Mouse (Mus musculus): ENCODE measurements around the gene Insrr.
"Not testable (repeated sequence)": the region's sequence is repeated elsewhere in the genome, so short reads cannot be mapped to it uniquely, and the experiment has no call there.

Insrr gene

GRCm38 (mm10) chr3:87828435-87828834, 31.7 kb downstream of the Insrr start:
- no peak for DNase-seq (ENCODE audit: extremely low read depth, insufficient read length, low spot score)

GRCm38 (mm10) chr3:87829025-87829424, 32.3 kb downstream of the Insrr start:
- no peak for DNase-seq (ENCODE audit: extremely low read depth, insufficient read length, low spot score)

- DNase-seq (ENCODE audit: extremely low read depth, insufficient read length, low spot score) = no peak
These were observed 35.5 kb downstream of the Insrr start for GRCm38 (mm10) chr3:87832109-87832859.

GRCm38 (mm10) chr3:87833482-87833881, 36.7 kb downstream of the Insrr start:
- no peak for DNase-seq (ENCODE audit: extremely low read depth, insufficient read length, low spot score)

- no peak for DNase-seq (ENCODE audit: extremely low read depth, insufficient read length, low spot score)
These were observed 41.9 kb downstream of the Insrr start for GRCm38 (mm10) chr3:87838622-87839021.

GRCm38 (mm10) chr3:87840858-87841257, 44.1 kb downstream of the Insrr start:
- DNase-seq (ENCODE audit: extremely low read depth, insufficient read length, low spot score) = no peak

- DNase-seq (ENCODE audit: extremely low read depth, insufficient read length, low spot score) = no peak
These were observed 48.2 kb downstream of the Insrr start for GRCm38 (mm10) chr3:87844981-87845380.

- DNase-seq (ENCODE audit: extremely low read depth, insufficient read length, low spot score) = no peak
These were observed 49.4 kb downstream of the Insrr start for GRCm38 (mm10) chr3:87846186-87846585.

GRCm38 (mm10) chr3:87846650-87847110, 49.9 kb downstream of the Insrr start, which contains the start of gene Sh2d2a:
Gene Sh2d2a (plus strand): TSS chr3:87846755.
- no peak for DNase-seq (ENCODE audit: extremely low read depth, insufficient read length, low spot score)

GRCm38 (mm10) chr3:87847680-87848079, 50.9 kb downstream of the Insrr start:
- no peak for DNase-seq (ENCODE audit: extremely low read depth, insufficient read length, low spot score)

GRCm38 (mm10) chr3:87849117-87849516, 52.4 kb downstream of the Insrr start:
- DNase-seq (ENCODE audit: extremely low read depth, insufficient read length, low spot score) = no peak

GRCm38 (mm10) chr3:87854795-87855568, 58.2 kb downstream of the Insrr start:
- no peak for DNase-seq (ENCODE audit: extremely low read depth, insufficient read length, low spot score)

GRCm38 (mm10) chr3:87855936-87856335, 59.2 kb downstream of the Insrr start:
- no peak for DNase-seq (ENCODE audit: extremely low read depth, insufficient read length, low spot score)

GRCm38 (mm10) chr3:87857666-87858065, 60.9 kb downstream of the Insrr start:
- DNase-seq (ENCODE audit: extremely low read depth, insufficient read length, low spot score) = no peak

GRCm38 (mm10) chr3:87859813-87860212, 63.1 kb downstream of the Insrr start:
- peak; percentile 39 for DNase-seq (ENCODE audit: extremely low read depth, insufficient read length, low spot score)

- DNase-seq (ENCODE audit: extremely low read depth, insufficient read length, low spot score) = not testable (repeated sequence)
These were observed 67.4 kb downstream of the Insrr start for GRCm38 (mm10) chr3:87864111-87864510.

Measured in 3134 (cell line).